Mouse (Mus musculus): Measurements from ENCODE around the gene Cyp11a1. TPM values are rescaled to one million over a fixed set of nuclear protein-coding genes. Genes with fewer than 3 reads are reported as not detected.
A peak's percentile ranks its signal among the peaks of the same experiment; 100 is the strongest.

The Cyp11a1 gene
- polyA plus RNA-seq, 1 experiment from 2014 or later = 0.51 TPM

- Histone ChIP-seq H3K9me3 (ENCODE audit: control insufficient read depth, low read length) (no peaks in the 10 kb centered on the region), H3K9ac (replicated peaks; ENCODE audit: low read length) (no peak overlapping the region), H3K36me3 (ENCODE audit: control insufficient read depth, insufficient read depth, low read length) (no peaks in the 10 kb centered on the region), H3K27me3 (ENCODE audit: control insufficient read depth, insufficient read depth, low read length) (no peaks in the 10 kb centered on the region), H3K4me2 (ENCODE audit: low read length) (no peak overlapping the region), H3K4me3 (replicated peaks; ENCODE audit: low read depth, low read length) (no peak overlapping the region), H3K27ac (replicated peaks; ENCODE audit: low read depth, low read length) (no peak overlapping the region), H3K4me1 (ENCODE audit: control insufficient read depth, insufficient read depth, low read length) (peaks cover 32% of the 10 kb centered on the region)
- peak; percentile 95 for DNase-seq
- WGBS = 19% methylated on average over 19 of the region's 19 CpGs
- peak; percentile 74; the same call in 1 of the 2 replicates for ATAC-seq (ENCODE audit: low FRiP score, low TSS enrichment)
Measured at GRCm38 (mm10) chr9:58038500-58039168, 32.4 kb downstream of the Cyp11a1 start.

- ATAC-seq (ENCODE audit: low FRiP score, low TSS enrichment) (no peak), DNase-seq (no peak)
- Histone ChIP-seq H3K36me3 (ENCODE audit: control insufficient read depth, insufficient read depth, low read length) (no peaks in the 10 kb centered on the region), H3K9me3 (ENCODE audit: control insufficient read depth, low read length) (no peaks in the 10 kb centered on the region), H3K9ac (replicated peaks; ENCODE audit: low read length) (no peak overlapping the region), H3K4me2 (ENCODE audit: low read length) (no peak overlapping the region), H3K4me3 (replicated peaks; ENCODE audit: low read depth, low read length) (no peak overlapping the region), H3K4me1 (ENCODE audit: control insufficient read depth, insufficient read depth, low read length) (peaks cover 55% of the 10 kb centered on the region), H3K27ac (replicated peaks; ENCODE audit: low read depth, low read length) (peak overlapping the region; percentile 73), H3K27me3 (ENCODE audit: control insufficient read depth, insufficient read depth, low read length) (no peaks in the 10 kb centered on the region)
- WGBS = 36% methylated on average over 4 of the region's 4 CpGs
Measured at GRCm38 (mm10) chr9:58040977-58041376, 34.8 kb downstream of the Cyp11a1 start.

DNA sequence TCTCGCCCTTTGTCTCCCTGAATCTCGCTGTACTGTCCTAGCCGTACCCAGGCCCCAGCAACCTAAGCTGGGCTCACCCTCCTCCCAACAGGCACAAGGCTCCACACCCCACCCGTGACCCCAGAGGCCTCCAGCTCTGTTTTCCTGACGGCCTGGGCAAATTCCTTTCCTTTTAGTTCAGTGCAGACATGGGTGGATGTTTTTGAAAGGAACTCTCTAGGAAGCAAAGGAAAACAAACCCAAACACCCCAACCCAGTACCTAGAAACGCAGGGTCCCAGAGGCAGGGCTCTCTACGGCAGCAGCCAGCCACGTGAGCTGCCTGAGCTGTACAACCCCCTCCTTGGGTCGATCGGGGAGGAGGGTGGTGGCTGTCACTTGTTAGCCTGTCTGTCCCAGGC is 36.2 kb downstream of the Cyp11a1 start:
- ATAC-seq (ENCODE audit: low FRiP score, low TSS enrichment) (no peak), DNase-seq (no peak)
- H3K9ac ChIP-seq (replicated peaks; ENCODE audit: low read length) = no peak overlapping the region; the same call in 1 of the 2 replicates
- H3K4me3 ChIP-seq (replicated peaks; ENCODE audit: low read depth, low read length) = no peak overlapping the region
- peak overlapping the region; percentile 73 for H3K27ac ChIP-seq (replicated peaks; ENCODE audit: low read depth, low read length)
- H3K9me3 ChIP-seq (ENCODE audit: control insufficient read depth, low read length) = no peaks in the 10 kb centered on the region
- 22% methylated on average over 10 of the region's 10 CpGs for WGBS
- peaks cover 67% of the 10 kb centered on the region for H3K4me1 ChIP-seq (ENCODE audit: control insufficient read depth, insufficient read depth, low read length)
- no peaks in the 10 kb centered on the region for H3K36me3 ChIP-seq (ENCODE audit: control insufficient read depth, insufficient read depth, low read length)
- no peaks in the 10 kb centered on the region for H3K27me3 ChIP-seq (ENCODE audit: control insufficient read depth, insufficient read depth, low read length)
- no peak overlapping the region for H3K4me2 ChIP-seq (ENCODE audit: low read length)

- no peaks in the 10 kb centered on the region for H3K36me3 ChIP-seq (ENCODE audit: control insufficient read depth, insufficient read depth, low read length)
- H3K27me3 ChIP-seq (ENCODE audit: control insufficient read depth, insufficient read depth, low read length) = no peaks in the 10 kb centered on the region
- H3K9ac ChIP-seq (replicated peaks; ENCODE audit: low read length) = no peak overlapping the region
- 57% methylated on average over 10 of the region's 10 CpGs for WGBS
- H3K4me2 ChIP-seq (ENCODE audit: low read length) = no peak overlapping the region
- ATAC-seq (ENCODE audit: low FRiP score, low TSS enrichment) (no peak), DNase-seq (no peak)
- H3K4me3 ChIP-seq (replicated peaks; ENCODE audit: low read depth, low read length) = no peak overlapping the region
- H3K4me1 ChIP-seq (ENCODE audit: control insufficient read depth, insufficient read depth, low read length) = peaks cover 78% of the 10 kb centered on the region
- peak overlapping the region; percentile 73 for H3K27ac ChIP-seq (replicated peaks; ENCODE audit: low read depth, low read length)
- no peaks in the 10 kb centered on the region for H3K9me3 ChIP-seq (ENCODE audit: control insufficient read depth, low read length)
Measured at GRCm38 (mm10) chr9:58043496-58044017, 37.3 kb downstream of the Cyp11a1 start.

- no peak overlapping the region for H3K9ac ChIP-seq (replicated peaks; ENCODE audit: low read length)
- no peaks in the 10 kb centered on the region for H3K27me3 ChIP-seq (ENCODE audit: control insufficient read depth, insufficient read depth, low read length)
- WGBS = 18% methylated on average over 10 of the region's 10 CpGs
- H3K9me3 ChIP-seq (ENCODE audit: control insufficient read depth, low read length) = no peaks in the 10 kb centered on the region
- H3K4me3 ChIP-seq (replicated peaks; ENCODE audit: low read depth, low read length) = no peak overlapping the region
- H3K27ac ChIP-seq (replicated peaks; ENCODE audit: low read depth, low read length) = peak overlapping the region; percentile 73
- H3K4me2 ChIP-seq (ENCODE audit: low read length) = no peak overlapping the region
- DNase-seq (peak; percentile 69), ATAC-seq (ENCODE audit: low FRiP score, low TSS enrichment) (no peak)
- H3K36me3 ChIP-seq (ENCODE audit: control insufficient read depth, insufficient read depth, low read length) = no peaks in the 10 kb centered on the region
- H3K4me1 ChIP-seq (ENCODE audit: control insufficient read depth, insufficient read depth, low read length) = peaks cover 91% of the 10 kb centered on the region
Measured at GRCm38 (mm10) chr9:58044828-58045227, 38.6 kb downstream of the Cyp11a1 start.

GRCm38 (mm10) chr9:58045646-58046045 is 39.4 kb downstream of the Cyp11a1 start:
- no peaks in the 10 kb centered on the region for H3K27me3 ChIP-seq (ENCODE audit: control insufficient read depth, insufficient read depth, low read length)
- H3K4me1 ChIP-seq (ENCODE audit: control insufficient read depth, insufficient read depth, low read length) = peaks cover 93% of the 10 kb centered on the region
- no peaks in the 10 kb centered on the region for H3K36me3 ChIP-seq (ENCODE audit: control insufficient read depth, insufficient read depth, low read length)
- H3K4me2 ChIP-seq (ENCODE audit: low read length) = no peak overlapping the region
- DNase-seq (no peak), ATAC-seq (ENCODE audit: low FRiP score, low TSS enrichment) (no peak)
- peak overlapping the region; percentile 73 for H3K27ac ChIP-seq (replicated peaks; ENCODE audit: low read depth, low read length)
- no peaks in the 10 kb centered on the region for H3K9me3 ChIP-seq (ENCODE audit: control insufficient read depth, low read length)
- 19% methylated on average over 4 of the region's 4 CpGs for WGBS
- H3K9ac ChIP-seq (replicated peaks; ENCODE audit: low read length) = no peak overlapping the region
- no peak overlapping the region for H3K4me3 ChIP-seq (replicated peaks; ENCODE audit: low read depth, low read length)

DNA sequence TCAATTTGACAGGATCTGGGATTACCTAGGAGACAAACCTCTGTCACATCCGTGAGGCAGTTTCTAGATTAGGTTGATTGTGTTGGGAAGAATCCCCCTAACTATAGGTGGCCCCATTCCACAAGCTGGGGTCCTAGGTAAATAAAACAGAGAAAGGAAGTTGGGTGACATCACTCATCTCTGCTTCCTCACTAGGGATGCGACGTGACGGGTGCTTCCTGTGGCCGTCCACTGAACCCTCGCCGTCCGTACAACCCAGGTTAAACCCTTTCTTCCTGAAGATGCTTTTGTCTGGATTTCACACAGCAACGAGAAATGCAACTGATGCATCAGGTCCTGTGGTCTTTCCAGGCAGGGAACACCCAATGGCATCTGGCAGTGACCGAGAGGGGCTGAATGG is 40.9 kb downstream of the Cyp11a1 start:
- Histone ChIP-seq H3K4me1 (ENCODE audit: control insufficient read depth, insufficient read depth, low read length) (peaks cover 89% of the 10 kb centered on the region), H3K9ac (replicated peaks; ENCODE audit: low read length) (no peak overlapping the region), H3K4me2 (ENCODE audit: low read length) (no peak overlapping the region), H3K27ac (replicated peaks; ENCODE audit: low read depth, low read length) (no peak overlapping the region), H3K4me3 (replicated peaks; ENCODE audit: low read depth, low read length) (no peak overlapping the region), H3K36me3 (ENCODE audit: control insufficient read depth, insufficient read depth, low read length) (no peaks in the 10 kb centered on the region), H3K27me3 (ENCODE audit: control insufficient read depth, insufficient read depth, low read length) (no peaks in the 10 kb centered on the region), H3K9me3 (ENCODE audit: control insufficient read depth, low read length) (no peaks in the 10 kb centered on the region)
- DNase-seq = no peak
- no peak for ATAC-seq (ENCODE audit: low FRiP score, low TSS enrichment)
- 86% methylated on average over 10 of the region's 10 CpGs for WGBS

- Histone ChIP-seq H3K4me2 (ENCODE audit: low read length) (peak overlapping the region; percentile 26), H3K4me1 (ENCODE audit: control insufficient read depth, insufficient read depth, low read length) (peaks cover 79% of the 10 kb centered on the region)
Measured at GRCm38 (mm10) chr9:58048621-58049020, 42.4 kb downstream of the Cyp11a1 start.

DNA sequence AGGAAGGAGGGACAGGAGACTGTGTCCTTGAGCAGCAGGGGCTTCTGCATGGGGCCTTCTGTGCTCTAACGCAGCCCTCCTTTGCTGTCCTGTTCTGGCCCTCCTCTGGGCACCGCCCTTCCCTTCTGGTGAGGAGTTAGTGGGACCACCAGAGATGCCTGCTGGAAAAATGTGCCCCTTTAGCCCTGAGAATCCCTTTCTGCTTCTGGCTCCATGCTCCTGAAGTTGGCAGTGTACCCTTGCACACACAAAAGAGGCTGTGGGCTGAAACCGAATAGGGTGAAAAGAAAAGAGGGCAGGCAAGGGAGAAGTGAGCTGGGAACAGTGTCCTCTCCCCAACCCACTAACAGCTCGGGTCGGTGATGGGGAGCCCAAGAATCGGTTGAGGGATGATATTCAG is 43.0 kb downstream of the Cyp11a1 start:
- H3K9ac ChIP-seq (replicated peaks; ENCODE audit: low read length) = no peak overlapping the region; the same call in 1 of the 2 replicates
- H3K27ac ChIP-seq (replicated peaks; ENCODE audit: low read depth, low read length) = peak overlapping the region; percentile 88
- 21% methylated on average over 6 of the region's 6 CpGs for WGBS
- DNase-seq (no peak), ATAC-seq (ENCODE audit: low FRiP score, low TSS enrichment) (0 out of 2 replicates have a peak, but pooled peaks have one; percentile 21)
- H3K4me3 ChIP-seq (replicated peaks; ENCODE audit: low read depth, low read length) = no peak overlapping the region
- no peaks in the 10 kb centered on the region for H3K9me3 ChIP-seq (ENCODE audit: control insufficient read depth, low read length)
- H3K27me3 ChIP-seq (ENCODE audit: control insufficient read depth, insufficient read depth, low read length) = no peaks in the 10 kb centered on the region
- H3K4me2 ChIP-seq (ENCODE audit: low read length) = peak overlapping the region; percentile 26; the same call in 1 of the 2 replicates
- no peaks in the 10 kb centered on the region for H3K36me3 ChIP-seq (ENCODE audit: control insufficient read depth, insufficient read depth, low read length)
- peaks cover 80% of the 10 kb centered on the region for H3K4me1 ChIP-seq (ENCODE audit: control insufficient read depth, insufficient read depth, low read length)

More at GRCm38 (mm10) chr9:58048621-58049020, 42.4 kb downstream of the Cyp11a1 start:
- DNase-seq (peak; percentile 85), ATAC-seq (ENCODE audit: low FRiP score, low TSS enrichment) (peak; percentile 76; the same call in 1 of the 2 replicates)
- Histone ChIP-seq H3K4me3 (replicated peaks; ENCODE audit: low read depth, low read length) (no peak overlapping the region), H3K36me3 (ENCODE audit: control insufficient read depth, insufficient read depth, low read length) (no peaks in the 10 kb centered on the region), H3K9me3 (ENCODE audit: control insufficient read depth, low read length) (no peaks in the 10 kb centered on the region), H3K27me3 (ENCODE audit: control insufficient read depth, insufficient read depth, low read length) (no peaks in the 10 kb centered on the region), H3K27ac (replicated peaks; ENCODE audit: low read depth, low read length) (peak overlapping the region; percentile 88), H3K9ac (replicated peaks; ENCODE audit: low read length) (no peak overlapping the region)
- WGBS = 4% methylated on average over 6 of the region's 6 CpGs

All from midbrain, embryonic 14.5 days (tissue).